In genomic region chr9:3345967-3346366, GRCm38 (mm10) we compare ENCODE assay signal across 14 mouse cellular contexts.
"Had no signal": no experiment of that assay in that cellular context is flagged by ENCODE, and none has a peak within 500 bp of the region (broad histone marks: within the 10 kb centered on the region; RNA-seq: fewer than 3 reads in every experiment).

No protein-coding gene starts in this region.

- H3K4me2 ChIP-seq: limb, embryonic 12.5 days; lung, embryonic 15.5 days; neural tube, embryonic 12.5 days; stomach, embryonic 15.5 days had no signal

- H3K27me3 ChIP-seq: limb, embryonic 12.5 days; lung, embryonic 15.5 days; neural tube, embryonic 12.5 days; stomach, embryonic 15.5 days had no signal

- H3K9me3 ChIP-seq: limb, embryonic 12.5 days; lung, embryonic 15.5 days; neural tube, embryonic 12.5 days; stomach, embryonic 15.5 days had no signal

- H3K9ac ChIP-seq: limb, embryonic 12.5 days; lung, embryonic 15.5 days; neural tube, embryonic 12.5 days; stomach, embryonic 15.5 days had no signal

- ATAC-seq: intestine, postnatal 0 days had no signal

- H3K4me1 ChIP-seq: limb, embryonic 12.5 days; lung, embryonic 15.5 days; neural tube, embryonic 12.5 days; stomach, embryonic 15.5 days had no signal

- H3K27ac ChIP-seq: limb, embryonic 12.5 days; lung, embryonic 15.5 days; macrophage; neural tube, embryonic 12.5 days; stomach, embryonic 15.5 days had no signal

- DNase-seq: kidney, adult 8-10 months; kidney, postnatal 36 days; layer of hippocampus, adult 9-11 months; lung, postnatal 14 days; midbrain, embryonic 14.5 days; retina, postnatal 1 day; thymus, adult 2 months; thymus, postnatal 25 days had no signal

- H3K4me3 ChIP-seq: limb, embryonic 12.5 days; lung, embryonic 15.5 days; neural tube, embryonic 12.5 days; stomach, embryonic 15.5 days had no signal
